In genomic region chr1:159263820-159264219, GRCm38 (mm10) we compare ENCODE assay signal across 35 mouse cellular contexts.
"Had no signal": no experiment of that assay in that cellular context is flagged by ENCODE, and none has a peak within 500 bp of the region (broad histone marks: within the 10 kb centered on the region; RNA-seq: fewer than 3 reads in every experiment).

No protein-coding gene starts in this region.

- DNase-seq: heart, postnatal 10 days; heart, postnatal 14 days; heart, postnatal 36 days; heart, postnatal 4 days; kidney, adult 11 months; kidney, adult 18-20 months; kidney, adult 2 months; kidney, adult 8-10 months; kidney, adult 9 months; kidney, postnatal 10 days; kidney, postnatal 14 days; kidney, postnatal 25 days; kidney, postnatal 36 days; kidney, postnatal 4 days; layer of hippocampus, adult 9-11 months; layer of hippocampus, postnatal 36 days had no signal

- H3K9me3 ChIP-seq: heart, embryonic 10.5 days; heart, embryonic 12.5 days; heart, embryonic 13.5 days; heart, embryonic 15.5 days; hindbrain, embryonic 10.5 days; hindbrain, embryonic 12.5 days; hindbrain, embryonic 13.5 days; hindbrain, embryonic 15.5 days; kidney, embryonic 15.5 days had no signal

- H3K4me2 ChIP-seq: heart, embryonic 11.5 days; heart, embryonic 12.5 days; heart, embryonic 13.5 days; heart, embryonic 15.5 days; hindbrain, embryonic 12.5 days; hindbrain, embryonic 13.5 days; hindbrain, embryonic 14.5 days; hindbrain, embryonic 15.5 days; kidney, embryonic 15.5 days had no signal

- ATAC-seq: hindbrain, embryonic 16.5 days; hindbrain, postnatal 0 days; inflammation-experienced regulatory T-cells, adult 6 months; intestine, embryonic 16.5 days; intestine, postnatal 0 days had no signal

- H3K9ac ChIP-seq: heart, embryonic 12.5 days; heart, embryonic 13.5 days; heart, embryonic 15.5 days; hindbrain, embryonic 12.5 days; hindbrain, embryonic 13.5 days; hindbrain, embryonic 14.5 days; hindbrain, embryonic 15.5 days; kidney, embryonic 15.5 days had no signal

- H3K4me1 ChIP-seq: heart, embryonic 10.5 days; heart, embryonic 12.5 days; heart, embryonic 13.5 days; heart, embryonic 15.5 days; hindbrain, embryonic 10.5 days; hindbrain, embryonic 12.5 days; hindbrain, embryonic 15.5 days; kidney, embryonic 15.5 days had no signal

- H3K27me3 ChIP-seq: heart, embryonic 12.5 days; heart, embryonic 13.5 days; heart, embryonic 15.5 days; hindbrain, embryonic 12.5 days; hindbrain, embryonic 13.5 days; hindbrain, embryonic 15.5 days; kidney, embryonic 15.5 days had no signal

- H3K27ac ChIP-seq: heart, embryonic 10.5 days; heart, embryonic 13.5 days; heart, embryonic 15.5 days; hindbrain, embryonic 10.5 days; hindbrain, embryonic 12.5 days; hindbrain, embryonic 13.5 days; hindbrain, embryonic 14.5 days; hindbrain, embryonic 15.5 days; hindbrain, postnatal 0 days; kidney, embryonic 15.5 days; kidney, postnatal 0 days; layer of hippocampus, adult 2 months; left cerebral cortex, adult 2 months had no signal

- H3K4me3 ChIP-seq: heart, embryonic 10.5 days; heart, embryonic 12.5 days; heart, embryonic 13.5 days; heart, embryonic 15.5 days; hindbrain, embryonic 10.5 days; hindbrain, embryonic 12.5 days; hindbrain, embryonic 13.5 days; hindbrain, embryonic 15.5 days; kidney, embryonic 15.5 days; layer of hippocampus, adult 2 months; left cerebral cortex, adult 2 months had no signal
